Mouse (Mus musculus) embryonic facial prominence, embryonic 12.5 days (tissue): ENCODE data around the gene Ppargc1a. TPM values are rescaled to one million over a fixed set of nuclear protein-coding genes. Genes with fewer than 3 reads are reported as not detected.

Experiments
- ATAC-seq: fragments of 200-750 bp; cut with Nextera tagmentation; 2 replicates; pipeline ENCODE4 v1.8.0; 2017; ENCODE audit not compliant: insufficient number of reproducible peaks, insufficient read depth, low FRiP score, low TSS enrichment
- H3K27ac ChIP-seq: fragments of 300-500 bp; sonication (generic); 2 replicates; pipeline ENCODE4 v1.5.1; 2016; ENCODE audit warnings: mild to moderate bottlenecking
- H3K27me3 ChIP-seq: fragments of 300-500 bp; sonication (generic); 2 replicates; pipeline ENCODE4 v1.6.1; 2016; ENCODE audit warnings: mild to moderate bottlenecking, moderate library complexity
- H3K36me3 ChIP-seq: fragments of 300-500 bp; sonication (generic); 2 replicates; pipeline ENCODE4 v1.6.1; 2016; ENCODE audit warnings: mild to moderate bottlenecking
- H3K4me1 ChIP-seq: fragments of 300-500 bp; sonication (generic); 2 replicates; pipeline ENCODE4 v1.6.1; 2016
- H3K4me2 ChIP-seq: fragments of 300-500 bp; sonication (generic); replicated peaks from 2 replicates; pipeline ENCODE4 v1.6.1; 2016; ENCODE audit warnings: mild to moderate bottlenecking, moderate library complexity
- H3K4me3 ChIP-seq: fragments of 300-500 bp; sonication (generic); 2 replicates; pipeline ENCODE4 v1.5.1; 2016; ENCODE audit warnings: mild to moderate bottlenecking
- H3K9ac ChIP-seq: fragments of 300-500 bp; sonication (generic); 2 replicates; pipeline ENCODE4 v1.6.1; 2016; ENCODE audit warnings: mild to moderate bottlenecking, moderate library complexity
- H3K9me3 ChIP-seq: fragments of 300-500 bp; sonication (generic); 2 replicates; pipeline ENCODE4 v1.6.1; 2016; ENCODE audit warnings: mild to moderate bottlenecking, moderate library complexity
- WGBS: fragments of 180-500 bp; shearing (Covaris S2); methylation state at CpG from one replicate; pipeline ENCODE4 v1.1.7; 2016; 5-methylcytosine and 5-hydroxymethylcytosine counted together
- polyA plus RNA-seq: library from polyadenylated mRNA; unstranded; fragments of >200 nt; fragmentation: Nextera tagmentation; extraction: Ambion mirVana; gene quantifications from 2 replicates; pipeline ENCODE4 v1.2.1, GENCODE M21; 2016

Gene Ppargc1a
- polyA plus RNA-seq, 1 experiment from 2014 or later, result 4.2 TPM

- WGBS, result 29% methylated on average over 12 of the region's 12 CpGs
- H3K27ac ChIP-seq, result peak overlapping the region; percentile 84; the same call in 1 of the 2 replicates
Measured at GRCm38 (mm10) chr5:51551852-51552482, 15.6 kb downstream of the Ppargc1a start.

GRCm38 (mm10) chr5:51547442-51548035, 20.0 kb downstream of the Ppargc1a start:
- Histone ChIP-seq H3K36me3 (no peaks in the 10 kb centered on the region), H3K4me3 (no peak overlapping the region), H3K9me3 (no peaks in the 10 kb centered on the region), H3K4me1 (no peaks in the 10 kb centered on the region), H3K27ac (no peak overlapping the region), H3K4me2 (no peak overlapping the region), H3K9ac (no peak overlapping the region), H3K27me3 (no peaks in the 10 kb centered on the region)
- 72% methylated on average over 6 of the region's 6 CpGs for WGBS
- no peak for ATAC-seq

More at GRCm38 (mm10) chr5:51551852-51552482, 15.6 kb downstream of the Ppargc1a start:
- 0 out of 2 replicates have a peak, but pooled peaks have one; percentile 2 for ATAC-seq
- peak overlapping the region; percentile 52; the same call in 1 of the 2 replicates for H3K9ac ChIP-seq
- H3K36me3 ChIP-seq, result no peaks in the 10 kb centered on the region
- H3K4me2 ChIP-seq, result peak overlapping the region; percentile 63
- H3K9me3 ChIP-seq, result no peaks in the 10 kb centered on the region
- H3K4me3 ChIP-seq, result peak overlapping the region; percentile 49
- H3K27me3 ChIP-seq, result no peaks in the 10 kb centered on the region
- peaks cover 10% of the 10 kb centered on the region for H3K4me1 ChIP-seq

- no peak overlapping the region for H3K27ac ChIP-seq
- ATAC-seq, result no peak
- no peak overlapping the region for H3K4me2 ChIP-seq
- H3K4me3 ChIP-seq, result no peak overlapping the region
- no peak overlapping the region for H3K9ac ChIP-seq
- WGBS, result 83% methylated on average over 3 of the region's 3 CpGs
- no peaks in the 10 kb centered on the region for H3K27me3 ChIP-seq
- H3K4me1 ChIP-seq, result no peaks in the 10 kb centered on the region
- H3K9me3 ChIP-seq, result no peaks in the 10 kb centered on the region
- no peaks in the 10 kb centered on the region for H3K36me3 ChIP-seq
Measured at GRCm38 (mm10) chr5:51546817-51547216, 20.7 kb downstream of the Ppargc1a start.

GRCm38 (mm10) chr5:51545133-51546049, 22.1 kb downstream of the Ppargc1a start:
- no peak for ATAC-seq
- 74% methylated on average over 7 of the region's 7 CpGs for WGBS
- no peak overlapping the region for H3K4me3 ChIP-seq
- H3K4me2 ChIP-seq, result no peak overlapping the region
- H3K36me3 ChIP-seq, result no peaks in the 10 kb centered on the region
- no peak overlapping the region for H3K27ac ChIP-seq
- H3K9ac ChIP-seq, result no peak overlapping the region
- H3K27me3 ChIP-seq, result no peaks in the 10 kb centered on the region
- no peaks in the 10 kb centered on the region for H3K4me1 ChIP-seq
- no peaks in the 10 kb centered on the region for H3K9me3 ChIP-seq

GRCm38 (mm10) chr5:51544141-51544735, 23.3 kb downstream of the Ppargc1a start:
- H3K27me3 ChIP-seq, result no peaks in the 10 kb centered on the region
- H3K4me1 ChIP-seq, result no peaks in the 10 kb centered on the region
- no peak overlapping the region for H3K27ac ChIP-seq
- no peaks in the 10 kb centered on the region for H3K36me3 ChIP-seq
- no peak overlapping the region for H3K4me2 ChIP-seq
- no peak overlapping the region for H3K9ac ChIP-seq
- 59% methylated on average over 8 of the region's 8 CpGs for WGBS
- no peak overlapping the region for H3K4me3 ChIP-seq
- ATAC-seq, result no peak
- no peaks in the 10 kb centered on the region for H3K9me3 ChIP-seq

GRCm38 (mm10) chr5:51541557-51541956, 26.0 kb downstream of the Ppargc1a start:
- no peak overlapping the region for H3K27ac ChIP-seq
- H3K27me3 ChIP-seq, result no peaks in the 10 kb centered on the region
- H3K4me3 ChIP-seq, result no peak overlapping the region
- H3K9ac ChIP-seq, result no peak overlapping the region
- H3K36me3 ChIP-seq, result no peaks in the 10 kb centered on the region
- ATAC-seq, result no peak
- no peaks in the 10 kb centered on the region for H3K4me1 ChIP-seq
- WGBS, result 80% methylated on average over 3 of the region's 3 CpGs
- no peaks in the 10 kb centered on the region for H3K9me3 ChIP-seq
- no peak overlapping the region for H3K4me2 ChIP-seq

GRCm38 (mm10) chr5:51540816-51541215, 26.7 kb downstream of the Ppargc1a start:
- Histone ChIP-seq H3K4me2 (no peak overlapping the region), H3K4me1 (no peaks in the 10 kb centered on the region), H3K4me3 (no peak overlapping the region), H3K36me3 (no peaks in the 10 kb centered on the region), H3K27me3 (no peaks in the 10 kb centered on the region), H3K9ac (no peak overlapping the region), H3K9me3 (no peaks in the 10 kb centered on the region), H3K27ac (no peak overlapping the region)
- ATAC-seq, result no peak
- WGBS, result 82% methylated on average over 4 of the region's 4 CpGs

GRCm38 (mm10) chr5:51539563-51539962, 28.0 kb downstream of the Ppargc1a start:
- H3K36me3 ChIP-seq, result no peaks in the 10 kb centered on the region
- no peaks in the 10 kb centered on the region for H3K4me1 ChIP-seq
- no peak for ATAC-seq
- H3K9ac ChIP-seq, result no peak overlapping the region
- no peak overlapping the region for H3K4me2 ChIP-seq
- no peak overlapping the region for H3K4me3 ChIP-seq
- no peaks in the 10 kb centered on the region for H3K27me3 ChIP-seq
- no peaks in the 10 kb centered on the region for H3K9me3 ChIP-seq
- no peak overlapping the region for H3K27ac ChIP-seq

GRCm38 (mm10) chr5:51538319-51538718, 29.2 kb downstream of the Ppargc1a start:
- ATAC-seq, result no peak
- Histone ChIP-seq H3K9ac (no peak overlapping the region), H3K4me2 (no peak overlapping the region), H3K27ac (no peak overlapping the region), H3K27me3 (no peaks in the 10 kb centered on the region), H3K4me1 (no peaks in the 10 kb centered on the region), H3K4me3 (no peak overlapping the region), H3K9me3 (no peaks in the 10 kb centered on the region), H3K36me3 (no peaks in the 10 kb centered on the region)
- 82% methylated on average over 6 of the region's 6 CpGs for WGBS

GRCm38 (mm10) chr5:51537646-51538030, 29.9 kb downstream of the Ppargc1a start:
- no peaks in the 10 kb centered on the region for H3K36me3 ChIP-seq
- no peaks in the 10 kb centered on the region for H3K9me3 ChIP-seq
- no peaks in the 10 kb centered on the region for H3K27me3 ChIP-seq
- no peak overlapping the region for H3K27ac ChIP-seq
- H3K4me2 ChIP-seq, result no peak overlapping the region
- no peak overlapping the region for H3K9ac ChIP-seq
- H3K4me1 ChIP-seq, result no peaks in the 10 kb centered on the region
- H3K4me3 ChIP-seq, result no peak overlapping the region
- no peak for ATAC-seq

GRCm38 (mm10) chr5:51537009-51537645, 30.4 kb downstream of the Ppargc1a start:
- Histone ChIP-seq H3K4me3 (no peak overlapping the region), H3K4me1 (no peaks in the 10 kb centered on the region)

More at GRCm38 (mm10) chr5:51537009-51537645, 30.4 kb downstream of the Ppargc1a start:
- no peaks in the 10 kb centered on the region for H3K9me3 ChIP-seq
- no peak for ATAC-seq
- WGBS, result 80% methylated on average over 7 of the region's 7 CpGs
- no peak overlapping the region for H3K9ac ChIP-seq
- H3K27me3 ChIP-seq, result no peaks in the 10 kb centered on the region
- H3K4me2 ChIP-seq, result no peak overlapping the region
- no peaks in the 10 kb centered on the region for H3K36me3 ChIP-seq
- no peak overlapping the region for H3K27ac ChIP-seq
